Mouse (Mus musculus): ENCODE measurements around the gene Cmtm7. TPM values are rescaled to one million over a fixed set of nuclear protein-coding genes. Genes with fewer than 3 reads are reported as not detected.
"Not testable (repeated sequence)": the region's sequence is repeated elsewhere in the genome, so short reads cannot be mapped to it uniquely, and the experiment has no call there.

Cmtm7 gene
- polyA plus RNA-seq, 1 experiment from 2014 or later, result 12.2 TPM

DNA sequence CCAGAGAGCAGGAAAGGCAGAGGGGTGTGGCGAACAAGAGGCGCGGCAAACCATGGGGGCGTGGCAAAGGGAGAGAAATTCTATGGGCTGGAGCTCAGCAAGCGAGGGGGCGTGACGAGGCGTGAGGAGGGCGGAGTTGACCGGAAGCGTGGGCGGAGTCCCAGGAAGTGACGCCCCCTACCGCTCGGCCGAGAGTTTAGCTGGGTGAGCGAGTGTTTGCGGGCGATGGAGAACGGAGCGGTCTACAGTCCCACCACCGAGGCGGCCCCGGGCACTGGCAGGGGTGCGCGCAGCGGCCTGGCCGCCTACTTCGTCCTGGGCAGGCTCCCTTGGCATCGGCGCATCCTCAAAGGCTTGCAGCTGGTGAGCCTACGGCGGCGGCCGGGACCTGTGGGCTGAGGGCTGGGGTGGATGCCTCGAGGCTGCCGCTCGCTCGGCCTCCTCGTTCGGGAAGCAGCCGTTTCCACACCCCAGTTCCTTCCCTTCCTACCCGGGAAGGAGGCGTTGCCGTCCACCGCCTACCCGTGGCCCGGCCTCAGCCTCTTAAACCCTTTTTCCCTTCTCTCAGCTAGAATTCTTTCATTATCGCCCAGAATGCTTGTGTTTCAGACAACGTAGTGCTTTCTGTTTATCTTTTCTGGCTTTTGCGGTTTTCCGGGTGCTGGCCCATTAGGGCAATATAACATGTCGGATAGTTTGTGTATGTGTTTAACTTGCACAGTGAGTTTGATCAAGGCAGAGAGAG, 50.5 kb downstream of the Cmtm7 start, which contains the start of gene Cmtm6:
Cmtm6 (plus strand) TSS at position 106 of the 745 bp plus-strand sequence.
- peak within 1 kb of the TSS; percentile 84 for H3K27ac ChIP-seq
- peak within 1 kb of the TSS; percentile 85 for H3K9ac ChIP-seq
- peak; percentile 90 for ATAC-seq (replicated peaks)
- no peaks in the 10 kb centered on the region for H3K27me3 ChIP-seq (replicated peaks)
- no peaks in the 10 kb centered on the region for H3K36me3 ChIP-seq (replicated peaks)
- no peaks in the 10 kb centered on the region for H3K9me3 ChIP-seq
- H3K4me3 ChIP-seq, result peak within 1 kb of the TSS; percentile 88
- peaks cover 12% of the 10 kb centered on the region for H3K4me1 ChIP-seq
- under 1% methylated on average over 53 of the region's 53 CpGs for WGBS
- peak within 1 kb of the TSS; percentile 78 for H3K4me2 ChIP-seq

DNA sequence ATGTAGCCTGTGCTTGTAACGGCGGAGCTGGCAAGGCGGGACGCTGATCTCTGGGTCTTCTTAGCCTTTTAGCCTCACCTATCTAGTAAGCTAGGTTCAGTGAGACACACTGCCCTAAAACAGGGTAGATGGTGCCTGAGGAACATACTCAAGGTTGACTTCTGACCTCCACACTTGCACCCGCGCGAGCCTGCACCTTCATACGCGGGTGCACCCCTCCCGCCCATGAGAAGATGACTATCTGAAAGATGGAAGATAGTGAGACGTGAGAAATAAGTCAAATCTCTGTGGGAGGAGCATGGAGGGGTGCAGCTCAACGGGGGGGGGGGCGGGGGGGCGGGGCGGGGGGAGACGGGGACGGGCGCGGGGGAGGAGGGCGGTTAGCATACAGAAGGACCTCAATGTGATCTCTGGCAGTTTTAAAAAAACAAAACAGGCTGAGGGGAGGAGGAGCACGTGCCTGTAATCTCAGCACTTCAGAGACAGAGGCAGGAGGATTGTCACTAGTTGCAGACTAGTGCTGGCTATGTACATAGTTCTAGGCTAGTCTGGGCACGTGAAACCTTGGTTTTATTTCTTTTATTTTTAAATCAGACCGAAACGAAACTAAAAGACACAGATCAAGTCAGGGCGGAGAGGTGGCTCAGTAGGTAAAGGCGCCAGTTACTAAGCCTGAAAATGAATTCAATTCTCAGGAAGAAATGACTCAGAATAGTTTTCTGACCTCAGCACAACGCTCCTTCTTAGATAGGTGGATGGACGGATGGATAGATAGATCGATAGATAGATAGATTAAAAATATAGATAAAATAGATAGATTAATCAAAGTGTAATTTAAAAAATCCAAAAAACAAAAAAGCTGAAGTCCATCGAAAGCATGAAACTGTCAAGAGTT, 51.5 kb downstream of the Cmtm7 start:
- H3K27me3 ChIP-seq (replicated peaks), result no peaks in the 10 kb centered on the region
- peaks cover 12% of the 10 kb centered on the region for H3K4me1 ChIP-seq
- no peaks in the 10 kb centered on the region for H3K9me3 ChIP-seq
- no peak overlapping the region for H3K27ac ChIP-seq
- H3K4me2 ChIP-seq, result peak overlapping the region; percentile 78
- WGBS, result 44% methylated on average over 29 of the region's 30 CpGs
- no peak for ATAC-seq (replicated peaks)
- peak overlapping the region; percentile 88 for H3K4me3 ChIP-seq
- peaks cover 4% of the 10 kb centered on the region; the same call in 1 of the 2 replicates for H3K36me3 ChIP-seq (replicated peaks)
- no peak overlapping the region for H3K9ac ChIP-seq

DNA sequence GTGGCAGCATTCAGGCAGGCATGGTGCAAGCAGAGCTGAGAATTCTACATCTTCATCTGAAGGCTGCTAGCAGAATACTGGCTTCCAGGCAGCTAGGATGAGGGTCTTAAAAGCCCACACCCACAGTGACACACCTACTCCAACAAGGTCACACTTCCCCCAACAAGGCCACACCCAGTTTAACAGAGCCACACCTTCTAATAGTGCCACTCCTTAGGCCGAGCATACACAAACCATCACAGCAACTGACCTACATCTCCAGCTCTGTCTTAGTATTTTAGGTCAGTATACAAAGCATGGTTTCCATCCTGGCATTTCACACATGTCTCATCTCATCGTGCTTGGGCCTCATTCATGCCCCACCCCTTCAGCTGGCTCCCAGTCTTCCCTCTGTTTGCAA, 53.2 kb downstream of the Cmtm7 start:
- H3K4me3 ChIP-seq; H3K9me3 ChIP-seq; H3K9ac ChIP-seq; H3K27me3 ChIP-seq (replicated peaks); ATAC-seq (replicated peaks); H3K4me2 ChIP-seq; H3K27ac ChIP-seq: not testable (repeated sequence)
- WGBS, result 61% methylated on average over 2 of the region's 2 CpGs
- H3K36me3 ChIP-seq (replicated peaks), result peaks cover 20% of the 10 kb centered on the region
- H3K4me1 ChIP-seq, result peaks cover 12% of the 10 kb centered on the region

DNA sequence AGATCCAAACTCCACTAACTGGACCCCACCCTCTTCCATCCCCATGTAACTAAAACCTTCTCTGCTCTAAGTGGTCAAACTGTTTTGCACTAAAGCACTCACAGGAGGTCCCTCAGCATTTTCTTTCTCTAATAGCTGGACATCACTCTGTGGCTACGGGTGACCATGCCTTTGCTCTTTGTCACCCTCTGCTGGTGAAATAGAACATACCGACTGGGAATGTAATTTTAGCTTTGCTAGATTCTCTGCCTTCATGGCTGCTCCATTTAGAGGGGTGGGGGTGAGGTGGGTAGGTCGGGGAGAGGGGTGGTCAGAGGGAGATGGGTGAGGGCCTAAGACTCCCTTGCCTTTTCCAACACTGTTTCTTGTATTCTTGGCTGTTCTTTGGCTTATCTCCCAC, 54.3 kb downstream of the Cmtm7 start:
- no peak overlapping the region for H3K9ac ChIP-seq
- no peak overlapping the region for H3K4me2 ChIP-seq
- no peak overlapping the region for H3K27ac ChIP-seq
- ATAC-seq (replicated peaks), result no peak
- peaks cover 30% of the 10 kb centered on the region for H3K36me3 ChIP-seq (replicated peaks)
- 0% methylated on average over 3 of the region's 3 CpGs for WGBS
- H3K4me1 ChIP-seq, result peaks cover 10% of the 10 kb centered on the region
- no peaks in the 10 kb centered on the region for H3K27me3 ChIP-seq (replicated peaks)
- no peaks in the 10 kb centered on the region for H3K9me3 ChIP-seq
- H3K4me3 ChIP-seq, result no peak overlapping the region

DNA sequence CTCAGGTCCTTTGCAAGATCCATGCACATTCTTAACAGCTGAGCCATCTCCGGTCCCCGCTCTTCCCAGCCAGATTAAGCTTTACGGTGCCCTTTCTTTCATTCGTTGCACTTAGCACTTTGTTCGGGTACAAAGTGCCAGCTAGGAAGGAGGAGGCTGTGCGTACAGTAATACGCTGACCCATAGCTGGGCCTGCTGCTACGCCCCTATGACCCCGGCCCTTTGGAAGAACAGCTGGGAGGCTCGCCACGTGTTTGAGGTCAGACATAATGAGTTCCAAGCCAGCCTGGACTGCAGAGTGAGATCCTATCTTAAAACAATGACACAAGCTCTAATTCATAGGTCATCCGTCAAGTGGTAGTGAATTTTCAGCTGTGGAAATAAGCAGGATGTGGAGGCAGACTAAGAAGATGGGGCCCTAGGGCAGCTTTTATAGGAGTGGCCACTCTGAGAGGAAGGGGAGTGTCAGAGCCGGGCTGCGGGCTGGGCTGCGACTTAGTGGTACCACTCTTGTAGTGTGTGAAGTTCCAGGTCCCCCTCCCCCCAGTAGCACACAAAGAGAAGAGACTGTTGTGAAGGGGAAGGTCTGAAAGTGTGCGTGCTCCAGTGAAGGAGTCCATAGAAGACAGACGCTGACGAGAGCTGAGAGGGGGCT, 64.9 kb downstream of the Cmtm7 start:
- H3K9me3 ChIP-seq, result no peaks in the 10 kb centered on the region
- no peak for ATAC-seq (replicated peaks)
- WGBS, result 86% methylated on average over 18 of the region's 18 CpGs
- no peak overlapping the region for H3K27ac ChIP-seq
- no peaks in the 10 kb centered on the region for H3K4me1 ChIP-seq
- no peaks in the 10 kb centered on the region for H3K27me3 ChIP-seq (replicated peaks)
- H3K4me2 ChIP-seq, result no peak overlapping the region
- peaks cover 78% of the 10 kb centered on the region for H3K36me3 ChIP-seq (replicated peaks)
- H3K4me3 ChIP-seq, result no peak overlapping the region
- no peak overlapping the region for H3K9ac ChIP-seq

DNA sequence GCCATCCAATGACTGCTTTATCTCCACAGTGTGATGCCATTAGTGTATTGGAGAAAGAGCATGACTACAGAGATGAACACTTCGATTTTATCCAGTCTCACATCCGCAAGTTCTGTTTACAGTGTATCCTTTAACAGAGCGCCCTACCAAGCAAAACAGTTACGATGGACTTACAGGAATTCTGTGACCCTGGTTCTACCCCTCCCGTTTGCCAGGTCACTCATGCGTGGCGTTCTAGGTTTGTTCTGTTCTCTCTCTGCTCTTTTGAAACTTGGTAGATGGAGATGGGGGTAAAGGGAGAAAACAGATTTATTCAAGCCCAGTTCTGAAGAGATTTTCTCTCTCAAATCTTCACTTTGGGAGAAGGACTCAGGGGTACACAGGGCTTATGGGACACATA, 68.2 kb downstream of the Cmtm7 start:
- no peak overlapping the region for H3K9ac ChIP-seq
- 92% methylated on average over 7 of the region's 7 CpGs for WGBS
- H3K4me2 ChIP-seq, result no peak overlapping the region
- H3K9me3 ChIP-seq, result no peaks in the 10 kb centered on the region
- no peak overlapping the region for H3K27ac ChIP-seq
- no peak overlapping the region for H3K4me3 ChIP-seq
- peaks cover 60% of the 10 kb centered on the region for H3K36me3 ChIP-seq (replicated peaks)
- no peak for ATAC-seq (replicated peaks)
- H3K27me3 ChIP-seq (replicated peaks), result no peaks in the 10 kb centered on the region
- no peaks in the 10 kb centered on the region for H3K4me1 ChIP-seq

DNA sequence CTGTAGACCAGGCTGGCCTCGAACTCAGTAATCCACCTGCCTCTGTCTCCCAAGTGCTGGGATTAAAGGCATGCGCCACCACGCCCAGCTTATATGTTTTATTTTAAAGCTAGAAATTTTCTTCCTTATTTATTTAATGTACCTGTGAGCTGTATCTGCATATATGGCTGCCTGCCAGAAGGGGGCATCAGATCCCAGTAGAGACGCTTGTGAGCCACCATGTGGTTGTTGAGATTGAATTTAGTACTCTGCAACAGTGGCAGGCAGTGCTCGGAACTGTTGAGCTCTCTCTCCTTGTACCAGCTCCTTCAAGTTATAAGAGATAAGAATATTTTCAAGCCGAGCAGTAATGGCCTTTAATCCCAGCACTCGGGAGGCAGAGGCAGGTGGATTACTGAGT, 71.3 kb downstream of the Cmtm7 start:
- Histone ChIP-seq H3K27ac (no peak overlapping the region), H3K4me1 (no peaks in the 10 kb centered on the region), H3K36me3 (replicated peaks) (peaks cover 53% of the 10 kb centered on the region), H3K9me3 (no peaks in the 10 kb centered on the region), H3K27me3 (replicated peaks) (no peaks in the 10 kb centered on the region), H3K4me3 (no peak overlapping the region), H3K9ac (no peak overlapping the region), H3K4me2 (no peak overlapping the region)
- WGBS, result 79% methylated on average over 7 of the region's 7 CpGs
- no peak for ATAC-seq (replicated peaks)

DNA sequence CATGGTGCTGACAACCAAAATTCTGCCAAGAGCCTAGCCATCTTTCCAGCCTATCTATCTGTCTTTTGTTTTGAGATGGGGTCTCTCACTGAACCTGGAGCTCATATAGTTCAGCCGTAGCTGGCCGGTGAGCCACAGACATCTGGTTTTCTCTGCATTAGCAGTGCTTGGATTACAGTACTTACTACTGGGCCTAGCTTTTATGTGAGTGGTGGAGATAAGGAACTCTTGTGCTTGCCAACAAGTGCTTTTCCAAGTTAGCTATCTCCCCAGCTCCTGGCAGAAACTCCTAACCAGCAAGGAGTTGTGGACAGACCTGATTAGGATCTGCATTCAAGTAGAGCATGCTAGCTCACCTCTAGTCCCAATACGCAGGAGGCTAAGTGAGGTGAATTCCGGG, 73.9 kb downstream of the Cmtm7 start:
- Histone ChIP-seq H3K9me3 (no peaks in the 10 kb centered on the region), H3K4me3 (no peak overlapping the region), H3K4me2 (no peak overlapping the region), H3K9ac (no peak overlapping the region), H3K27me3 (replicated peaks) (no peaks in the 10 kb centered on the region), H3K36me3 (replicated peaks) (peaks cover 30% of the 10 kb centered on the region), H3K4me1 (no peaks in the 10 kb centered on the region), H3K27ac (no peak overlapping the region)
- 97% methylated on average over 4 of the region's 4 CpGs for WGBS
- no peak for ATAC-seq (replicated peaks)

Other genes with a start within 250 kb of the Cmtm7 start
- 0.15 and 0.17 TPM in 2 replicates for gene Trim71, start 217.5 kb downstream of the Cmtm7 start, polyA plus RNA-seq (2015; fragmentation: Nextera tagmentation; extraction: Ambion mirVana)
- 57.4 and 61.0 TPM in 2 replicates for gene Cnot10, start 141.7 kb downstream of the Cmtm7 start, polyA plus RNA-seq (2015; fragmentation: Nextera tagmentation; extraction: Ambion mirVana)
- gene Dync1li1, start 93.1 kb downstream of the Cmtm7 start, polyA plus RNA-seq (2015; fragmentation: Nextera tagmentation; extraction: Ambion mirVana), result 140 and 154 TPM in 2 replicates
- 18.3 TPM in 2 replicates for gene Cmtm6, start 50.7 kb downstream of the Cmtm7 start, polyA plus RNA-seq (2015; fragmentation: Nextera tagmentation; extraction: Ambion mirVana)
- 7.3 and 7.5 TPM in 2 replicates for gene Cmtm8, start 62.3 kb upstream of the Cmtm7 start, polyA plus RNA-seq (2015; fragmentation: Nextera tagmentation; extraction: Ambion mirVana)
- gene Gpd1l, start 152.1 kb upstream of the Cmtm7 start, polyA plus RNA-seq (2015; fragmentation: Nextera tagmentation; extraction: Ambion mirVana), result 30.8 and 30.9 TPM in 2 replicates
- gene Osbpl10, start 196.7 kb upstream of the Cmtm7 start, polyA plus RNA-seq (2015; fragmentation: Nextera tagmentation; extraction: Ambion mirVana), result 2.8 and 4.3 TPM in 2 replicates
- 154 and 180 TPM in 2 replicates for gene Rps27rt, start 200.9 kb upstream of the Cmtm7 start, polyA plus RNA-seq (2015; fragmentation: Nextera tagmentation; extraction: Ambion mirVana)